Mouse (Mus musculus): ENCODE results near the gene Gm13306.
"Not testable (repeated sequence)": the region's sequence is repeated elsewhere in the genome, so short reads cannot be mapped to it uniquely, and the experiment has no call there.

DNA sequence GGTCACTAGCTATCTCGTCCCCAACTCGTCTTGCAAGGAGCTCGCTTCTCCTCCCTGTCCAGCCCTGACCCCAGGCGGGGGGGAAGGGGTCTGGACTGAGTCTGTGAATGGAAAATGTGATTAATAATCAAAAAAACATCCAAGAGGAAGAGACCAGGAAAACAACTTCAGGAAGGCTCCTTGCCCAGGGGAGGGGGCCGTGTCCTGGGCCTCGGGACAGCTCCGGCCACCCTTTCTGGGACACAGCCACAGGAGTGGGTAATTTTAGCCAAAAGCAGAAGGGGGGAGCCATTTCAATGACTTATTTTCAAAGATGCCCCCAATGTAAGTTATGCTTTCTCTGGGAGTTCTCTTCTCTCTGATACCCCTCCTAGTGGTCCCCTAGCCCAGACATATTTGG, 15.3 kb downstream of the Gm13306 start, which contains the start of gene Gm13305:
- TF ChIP-seq CTCF (conservative IDR thresholded peaks at IDR 0.05 in 1 of 2, IDR thresholded peaks at IDR 0.05 in 1 of 2; ENCODE audit: low read depth in 2 of 2, low read length in 2 of 2); EP300 (IDR thresholded peaks at IDR 0.05; ENCODE audit: low read length); IRF4 (IDR thresholded peaks at IDR 0.05; ENCODE audit: low read depth, low read length); MXI1 (IDR thresholded peaks at IDR 0.05; ENCODE audit: low read depth, low read length); POLR2A (IDR thresholded peaks at IDR 0.05; ENCODE audit: low read depth, low read length); ZNF384 (IDR thresholded peaks at IDR 0.05; ENCODE audit: low read depth, low read length); ZC3H11A (IDR thresholded peaks at IDR 0.05; ENCODE audit: low read depth, low read length); ELF1 (IDR thresholded peaks at IDR 0.05; ENCODE audit: low read depth, low read length); MAX (IDR thresholded peaks at IDR 0.05; ENCODE audit: low read length); ZKSCAN1 (IDR thresholded peaks at IDR 0.05; ENCODE audit: borderline replicate concordance, low read depth, low read length); POLR2AphosphoS2 (IDR thresholded peaks at IDR 0.05; ENCODE audit: low read depth, low read length); E2F4 (IDR thresholded peaks at IDR 0.05; ENCODE audit: insufficient replicate concordance, low read depth, low read length): not testable (repeated sequence)
